Mouse (Mus musculus): ENCODE measurements around the gene Sptan1. TPM values are rescaled to one million over a fixed set of nuclear protein-coding genes. Genes with fewer than 3 reads are reported as not detected.
A peak's percentile ranks its signal among the peaks of the same experiment; 100 is the strongest.

The Sptan1 gene
- total and polyA plus RNA-seq, 3 experiments: 73.8 to 113 (median 88.0) TPM

GRCm38 (mm10) chr2:30076439-30076838, 111.1 kb downstream of the Sptan1 start:
- H3K4me2 ChIP-seq (ENCODE audit: insufficient read depth, low read depth, poor library complexity, severe bottlenecking): no peak overlapping the region
- H3K9ac ChIP-seq (ENCODE audit: insufficient read depth, low read depth): no peak overlapping the region
- H3K27ac ChIP-seq (ENCODE audit: insufficient read depth, low read depth): no peak overlapping the region
- H3K79me2 ChIP-seq (replicated peaks; ENCODE audit: control insufficient read depth, extremely low read depth, insufficient read depth, poor library complexity, severe bottlenecking): no peaks in the 10 kb centered on the region
- H3K4me1 ChIP-seq (ENCODE audit: control insufficient read depth in 1 of 2, insufficient read depth in 2 of 2): peaks cover 7 to 15% of the 10 kb centered on the region in 2 experiments
- no peak for DNase-seq (ENCODE audit: extremely low read depth)
- H3K27me3 ChIP-seq (replicated peaks): no peaks in the 10 kb centered on the region
- H3K4me3 ChIP-seq (replicated peaks in 1 of 3; ENCODE audit: low read depth in 2 of 3, low read length in 2 of 3, poor library complexity in 1 of 3): no peak overlapping the region
- no peaks in the 10 kb centered on the region for H3K9me3 ChIP-seq (replicated peaks; ENCODE audit: low read length)
- in situ Hi-C loops (cut with MboI; ENCODE audit: low pct_ligation_motif_present, low pct_unique_long_range_greater_than_20kb, low sequenced_read_pairs) (loop anchor here (5.0 kb wide), 1 partner anchor 34 kb away; no protein-coding TSS in a partner anchor), dilution Hi-C loops (cut with MboI; ENCODE audit: extremely low pct_ligation_motif_present, extremely low pct_unique_long_range_greater_than_20kb, low sequenced_read_pairs) (no loop called here)
- peaks cover 17 to 44% of the 10 kb centered on the region in 2 experiments for H3K36me3 ChIP-seq (replicated peaks in 1 of 2; ENCODE audit: control insufficient read depth in 1 of 2, insufficient read depth in 1 of 2, low read length in 1 of 2)
- TF ChIP-seq BHLHE40 (IDR thresholded peaks at IDR 0.05; ENCODE audit: low read depth, low read length): no peak
- no peak for TF ChIP-seq ZKSCAN1 (IDR thresholded peaks at IDR 0.05; ENCODE audit: borderline replicate concordance, low read depth, low read length)
- no peak for TF ChIP-seq SMC3 (IDR thresholded peaks at IDR 0.05; ENCODE audit: low read depth, low read length)
- TF ChIP-seq POLR2A (IDR thresholded peaks at IDR 0.05; ENCODE audit: low read depth, low read length): no peak
- TF ChIP-seq MAZ (IDR thresholded peaks at IDR 0.05; ENCODE audit: low read depth, low read length): no peak
- no peak for TF ChIP-seq CHD2 (IDR thresholded peaks at IDR 0.05; ENCODE audit: low read length)
- no peak for TF ChIP-seq IRF4 (IDR thresholded peaks at IDR 0.05; ENCODE audit: low read depth, low read length)
- no peak for TF ChIP-seq ZMIZ1 (IDR thresholded peaks at IDR 0.05; ENCODE audit: low read depth, low read length)
- no peak for TF ChIP-seq RAD21 (IDR thresholded peaks at IDR 0.05; ENCODE audit: low read depth, low read length)
- TF ChIP-seq ZNF384 (IDR thresholded peaks at IDR 0.05; ENCODE audit: low read depth, low read length): no peak
- no peak for TF ChIP-seq UBTF (IDR thresholded peaks at IDR 0.05; ENCODE audit: low read depth, low read length)
- TF ChIP-seq ETS1 (conservative IDR thresholded peaks at IDR 0.05; ENCODE audit: low read depth, low read length): no peak
- TF ChIP-seq POLR2AphosphoS2 (IDR thresholded peaks at IDR 0.05; ENCODE audit: low read depth, low read length): no peak; the same call in 1 of the 2 replicates
- no peak for TF ChIP-seq TCF12 (IDR thresholded peaks at IDR 0.05; ENCODE audit: low read depth, low read length)
- TF ChIP-seq NRF1 (IDR thresholded peaks at IDR 0.05; ENCODE audit: low read depth, low read length): no peak
- no peak for TF ChIP-seq ZC3H11A (IDR thresholded peaks at IDR 0.05; ENCODE audit: low read depth, low read length)
- TF ChIP-seq USF1 (IDR thresholded peaks at IDR 0.05; ENCODE audit: low read depth, low read length): no peak
- no peak for TF ChIP-seq CTCF (conservative IDR thresholded peaks at IDR 0.05 in 1 of 2, IDR thresholded peaks at IDR 0.05 in 1 of 2; ENCODE audit: low read depth in 2 of 2, low read length in 2 of 2)

- H3K79me2 ChIP-seq (replicated peaks; ENCODE audit: control insufficient read depth, extremely low read depth, insufficient read depth, poor library complexity, severe bottlenecking): no peaks in the 10 kb centered on the region
- H3K4me1 ChIP-seq (ENCODE audit: control insufficient read depth in 1 of 2, insufficient read depth in 2 of 2): peaks cover 7 to 15% of the 10 kb centered on the region in 2 experiments
- DNase-seq (ENCODE audit: extremely low read depth): no peak
- peaks cover 13 to 45% of the 10 kb centered on the region in 2 experiments for H3K36me3 ChIP-seq (replicated peaks in 1 of 2; ENCODE audit: control insufficient read depth in 1 of 2, insufficient read depth in 1 of 2, low read length in 1 of 2)
- no peak for TF ChIP-seq E2F4 (IDR thresholded peaks at IDR 0.05; ENCODE audit: insufficient replicate concordance, low read depth, low read length)
- no peak for TF ChIP-seq MEF2A (IDR thresholded peaks at IDR 0.05; ENCODE audit: borderline replicate concordance, low read depth, low read length)
- TF ChIP-seq HCFC1 (IDR thresholded peaks at IDR 0.05; ENCODE audit: low read depth, low read length): no peak
- no peak for TF ChIP-seq ZC3H11A (IDR thresholded peaks at IDR 0.05; ENCODE audit: low read depth, low read length)
- TF ChIP-seq MXI1 (IDR thresholded peaks at IDR 0.05; ENCODE audit: low read depth, low read length): no peak
- no peak for TF ChIP-seq JUN (IDR thresholded peaks at IDR 0.05; ENCODE audit: insufficient read depth, low read depth, low read length)
- no peak for TF ChIP-seq TBP (conservative IDR thresholded peaks at IDR 0.05; ENCODE audit: low read depth, low read length)
- no peak for TF ChIP-seq MYC (IDR thresholded peaks at IDR 0.05; ENCODE audit: low read depth, low read length)
- no peak for TF ChIP-seq BHLHE40 (IDR thresholded peaks at IDR 0.05; ENCODE audit: low read depth, low read length)
- no peak for TF ChIP-seq MAZ (IDR thresholded peaks at IDR 0.05; ENCODE audit: low read depth, low read length)
- TF ChIP-seq POLR2A (IDR thresholded peaks at IDR 0.05; ENCODE audit: low read depth, low read length): no peak
- TF ChIP-seq CHD2 (IDR thresholded peaks at IDR 0.05; ENCODE audit: low read length): no peak
- no peak for TF ChIP-seq ZNF384 (IDR thresholded peaks at IDR 0.05; ENCODE audit: low read depth, low read length)
- no peak for TF ChIP-seq SMC3 (IDR thresholded peaks at IDR 0.05; ENCODE audit: low read depth, low read length)
- H3K9me3 ChIP-seq (replicated peaks; ENCODE audit: low read length): no peaks in the 10 kb centered on the region
- H3K27me3 ChIP-seq (replicated peaks): no peaks in the 10 kb centered on the region
- in situ Hi-C loops (cut with MboI; ENCODE audit: low pct_ligation_motif_present, low pct_unique_long_range_greater_than_20kb, low sequenced_read_pairs) (loop anchor here (5.0 kb wide), 1 partner anchor 35 kb away; no protein-coding TSS in a partner anchor), dilution Hi-C loops (cut with MboI; ENCODE audit: extremely low pct_ligation_motif_present, extremely low pct_unique_long_range_greater_than_20kb, low sequenced_read_pairs) (no loop called here)
- no peak overlapping the region for H3K4me2 ChIP-seq (ENCODE audit: insufficient read depth, low read depth, poor library complexity, severe bottlenecking)
- H3K4me3 ChIP-seq (replicated peaks in 1 of 3; ENCODE audit: low read depth in 2 of 3, low read length in 2 of 3, poor library complexity in 1 of 3): peak overlapping the region in 2 of 3 experiments; percentile 66 to 68
- no peak overlapping the region; the same call in 1 of the 2 replicates for H3K9ac ChIP-seq (ENCODE audit: insufficient read depth, low read depth)
- H3K27ac ChIP-seq (ENCODE audit: insufficient read depth, low read depth): peak overlapping the region; percentile 65
Measured at GRCm38 (mm10) chr2:30076959-30077358, 111.6 kb downstream of the Sptan1 start.
